16 mouse cellular contexts compared by ENCODE assay signal in genomic region chr5:89010116-89010515, GRCm38 (mm10).
"Had no signal": no experiment of that assay in that cellular context is flagged by ENCODE, and none has a peak within 500 bp of the region (broad histone marks: within the 10 kb centered on the region; RNA-seq: fewer than 3 reads in every experiment).

No protein-coding gene starts in this region.

- H3K4me1 ChIP-seq: kidney, embryonic 15.5 days; midbrain, embryonic 15.5 days; neural tube, embryonic 12.5 days had no signal

- H3K4me3 ChIP-seq: kidney, embryonic 15.5 days; left cerebral cortex, adult 2 months; midbrain, embryonic 15.5 days; neural tube, embryonic 12.5 days had no signal

- H3K9ac ChIP-seq: kidney, embryonic 15.5 days; liver, embryonic 14.5 days; midbrain, embryonic 15.5 days; neural tube, embryonic 12.5 days had no signal

- H3K27ac ChIP-seq: kidney, embryonic 15.5 days; left cerebral cortex, adult 2 months; liver, embryonic 14.5 days; midbrain, embryonic 15.5 days; neural tube, embryonic 12.5 days had no signal

- DNase-seq: kidney, adult 11 months; kidney, postnatal 36 days; lung, adult 18-20 months; lung, postnatal 4 days; retina, postnatal 1 day; right cerebral cortex, postnatal 4 days; spleen, adult 18-20 months; thymus, adult 18-20 months; thymus, postnatal 14 days had no signal

- H3K4me2 ChIP-seq: kidney, embryonic 15.5 days; midbrain, embryonic 11.5 days; midbrain, embryonic 15.5 days; neural tube, embryonic 12.5 days had no signal

- H3K27me3 ChIP-seq: kidney, embryonic 15.5 days; midbrain, embryonic 15.5 days; neural tube, embryonic 12.5 days had no signal

- ATAC-seq: lung, postnatal 0 days; midbrain, embryonic 15.5 days had no signal

- H3K36me3 ChIP-seq: kidney, embryonic 15.5 days; midbrain, embryonic 15.5 days; neural tube, embryonic 12.5 days had no signal

- H3K9me3 ChIP-seq: kidney, embryonic 15.5 days; midbrain, embryonic 15.5 days; neural tube, embryonic 12.5 days had no signal
